Mouse (Mus musculus) ES-E14 (cell line): ENCODE measurements around the gene Sipa1l3. TPM values are rescaled to one million over a fixed set of nuclear protein-coding genes. Genes with fewer than 3 reads are reported as not detected.

ENCODE experiments used
- DNase-seq: peaks from one replicate; pipeline ENCODE4 v3.0.0-alpha.2; 2013; ENCODE audit warnings: low read depth, low spot score
- H3K27ac ChIP-seq: 2 replicates; pipeline ENCODE4 v1.5.1; 2012; ENCODE audit warnings: low read depth, mild to moderate bottlenecking, low read length, moderate library complexity, mixed read lengths; ENCODE audit not compliant: poor library complexity, insufficient read depth, severe bottlenecking
- H3K36me3 ChIP-seq: 2 replicates; pipeline ENCODE4 v1.6.1; 2012; ENCODE audit warnings: mild to moderate bottlenecking, low read length, moderate library complexity, mixed read lengths; ENCODE audit not compliant: control insufficient read depth, poor library complexity, insufficient read depth, severe bottlenecking
- H3K4me1 ChIP-seq, 2 experiments: fragments of 150-350 bp in 1 of 2; sonication (generic) in 1 of 2; 2 replicates each; pipeline ENCODE4 v1.6.1; 2012; ENCODE audit warnings: low read length in 2 of 2, mild to moderate bottlenecking in 1 of 2, mixed read lengths in 1 of 2; ENCODE audit not compliant: control insufficient read depth in 2 of 2, insufficient read depth in 2 of 2, poor library complexity in 1 of 2
- H3K4me3 ChIP-seq, 2 experiments: fragments of 150-350 bp in 1 of 2; sonication (generic) in 1 of 2; 2 replicates each; pipeline ENCODE4 v1.5.1; 2012; ENCODE audit warnings: low read length in 2 of 2, low read depth in 1 of 2, mild to moderate bottlenecking in 1 of 2, mixed read lengths in 1 of 2; ENCODE audit not compliant: insufficient read depth in 1 of 2, poor library complexity in 1 of 2, severe bottlenecking in 1 of 2
- H3K9ac ChIP-seq: 2 replicates; pipeline ENCODE4 v1.6.1; 2012; ENCODE audit warnings: low read depth, mild to moderate bottlenecking, low read length, mixed read lengths; ENCODE audit not compliant: poor library complexity, insufficient read depth, severe bottlenecking
- H3K9me3 ChIP-seq: fragments of 150-350 bp; sonication (generic); 2 replicates; pipeline ENCODE4 v1.6.1; 2012; ENCODE audit warnings: low read depth, mild to moderate bottlenecking, low read length; ENCODE audit not compliant: control insufficient read depth, insufficient read depth
- CHD2 ChIP-seq: IDR thresholded peaks from 2 replicates; pipeline ENCODE4 v1.6.1; 2014; ENCODE audit warnings: mild to moderate bottlenecking, low read depth, low read length, inconsistent platforms
- HCFC1 ChIP-seq: IDR thresholded peaks from 2 replicates; pipeline ENCODE4 v1.6.1; 2012; ENCODE audit warnings: low read length, inconsistent platforms, borderline replicate concordance; ENCODE audit not compliant: insufficient read depth
- MAFK ChIP-seq: IDR thresholded peaks from 2 replicates; pipeline ENCODE4 v1.6.1; 2014; ENCODE audit warnings: mild to moderate bottlenecking, low read depth, low read length, inconsistent platforms; ENCODE audit not compliant: insufficient read depth
- ZC3H11A ChIP-seq: IDR thresholded peaks from 2 replicates; pipeline ENCODE4 v1.6.1; 2012; ENCODE audit warnings: low read depth, mild to moderate bottlenecking, inconsistent platforms, low read length, borderline replicate concordance
- ZNF384 ChIP-seq: IDR thresholded peaks from 2 replicates; pipeline ENCODE4 v1.6.1; 2012; ENCODE audit warnings: low read depth, low read length, inconsistent platforms
- in situ Hi-C, 2 experiments: fragments of 600-800 bp; cut with MboI; formaldehyde crosslinking; loops; one replicate each; pipeline ENCODE4 v1.15.1; 2025; ENCODE audit warnings: low sequenced_read_pairs in 2 of 2, inconsistent platforms in 1 of 2; ENCODE audit not compliant: unreplicated experiment in 2 of 2
- total RNA-seq: library from RNA; depleted of rRNA; stranded (reverse); fragments of 300-350 nt; gene quantifications from 2 replicates; pipeline ENCODE4 v1.2.3, GENCODE M21; 2012

The Sipa1l3 gene
- total RNA-seq, 1 experiment, result 27.5 TPM

GRCm38 (mm10) chr7:29556283-29556682, 37.8 kb upstream of the Sipa1l3 start:
- Histone ChIP-seq H3K9me3 (no peaks in the 10 kb centered on the region), H3K4me1 (peaks cover 0 to 4% of the 10 kb centered on the region in 2 experiments; a peak in 1 of 4 replicates), H3K9ac (no peak overlapping the region), H3K27ac (no peak overlapping the region), H3K4me3 (no peak overlapping the region), H3K36me3 (no peaks in the 10 kb centered on the region)
- DNase-seq, result no peak
- in situ Hi-C loops, result no loop called here
- no peak for TF ChIP-seq ZC3H11A

GRCm38 (mm10) chr7:29555521-29555920, 37.1 kb upstream of the Sipa1l3 start:
- H3K9me3 ChIP-seq, result no peaks in the 10 kb centered on the region
- no peak for DNase-seq
- no peak overlapping the region for H3K4me3 ChIP-seq
- H3K27ac ChIP-seq, result no peak overlapping the region
- TF ChIP-seq ZC3H11A, result no peak
- TF ChIP-seq HCFC1, result no peak
- TF ChIP-seq CHD2, result no peak
- TF ChIP-seq ZNF384, result no peak
- no peak for TF ChIP-seq MAFK
- no peaks in the 10 kb centered on the region for H3K36me3 ChIP-seq
- peaks cover 0 to 4% of the 10 kb centered on the region in 2 experiments; a peak in 1 of 4 replicates for H3K4me1 ChIP-seq
- in situ Hi-C loops, result no loop called here
- no peak overlapping the region for H3K9ac ChIP-seq

- H3K4me1 ChIP-seq, result peaks cover 0 to 4% of the 10 kb centered on the region in 2 experiments; a peak in 1 of 4 replicates
- H3K4me3 ChIP-seq, result no peak overlapping the region
- H3K27ac ChIP-seq, result no peak overlapping the region
- no peak for TF ChIP-seq CHD2
- no peak for TF ChIP-seq ZC3H11A
- no peak for TF ChIP-seq MAFK
- TF ChIP-seq ZNF384, result no peak
- TF ChIP-seq HCFC1, result no peak
- H3K9me3 ChIP-seq, result no peaks in the 10 kb centered on the region
- DNase-seq, result no peak
- no peaks in the 10 kb centered on the region for H3K36me3 ChIP-seq
- no peak overlapping the region for H3K9ac ChIP-seq
- in situ Hi-C loops, result no loop called here
These were observed 36.6 kb upstream of the Sipa1l3 start for GRCm38 (mm10) chr7:29555051-29555450.

- no peak overlapping the region for H3K27ac ChIP-seq
These were observed 32.2 kb upstream of the Sipa1l3 start for GRCm38 (mm10) chr7:29550691-29551090.

GRCm38 (mm10) chr7:29541608-29542007, 23.2 kb upstream of the Sipa1l3 start:
- in situ Hi-C loops, result no loop called here
- Histone ChIP-seq H3K4me3 (peak overlapping the region in 1 of 2 experiments; percentile 12; a peak in 1 of 4 replicates), H3K9ac (peak overlapping the region; percentile 31; the same call in 1 of the 2 replicates), H3K9me3 (no peaks in the 10 kb centered on the region), H3K36me3 (no peaks in the 10 kb centered on the region), H3K4me1 (peaks cover 4 to 17% of the 10 kb centered on the region in 2 experiments), H3K27ac (peak overlapping the region; percentile 81; the same call in 1 of the 2 replicates)
- no peak for TF ChIP-seq CHD2
- no peak for TF ChIP-seq ZNF384
- no peak for TF ChIP-seq HCFC1
- no peak for TF ChIP-seq ZC3H11A
- DNase-seq, result no peak

More at GRCm38 (mm10) chr7:29550691-29551090, 32.2 kb upstream of the Sipa1l3 start:
- in situ Hi-C loops, result no loop called here
- no peak overlapping the region for H3K4me3 ChIP-seq
- no peaks in the 10 kb centered on the region for H3K9me3 ChIP-seq
- no peak overlapping the region for H3K9ac ChIP-seq
- peaks cover 0 to 4% of the 10 kb centered on the region in 2 experiments; a peak in 1 of 4 replicates for H3K4me1 ChIP-seq
- H3K36me3 ChIP-seq, result no peaks in the 10 kb centered on the region
- DNase-seq, result no peak
- TF ChIP-seq ZC3H11A (no peak), ZNF384 (no peak), HCFC1 (no peak), CHD2 (no peak), MAFK (no peak)
